Mouse (Mus musculus): ENCODE results near the gene Zc3hc1.

- TF ChIP-seq MAX (IDR thresholded peaks at IDR 0.05) (no peak), CTCF (IDR thresholded peaks at IDR 0.05; ENCODE audit: control insufficient read depth, insufficient read depth, insufficient read length) (no peak)
Measured at GRCm38 (mm10) chr6:30359762-30360509, 30.9 kb downstream of the Zc3hc1 start.

All from C2C12 (cell line).